Mouse (Mus musculus) liver, adult 2 months (tissue): ENCODE measurements at regions not wholly inside any gene's neighbourhood (a gene's known extent, or its start where the extent isn't known, plus 50 kb on each side); places are given as distances from the start of the nearest gene placed in this dataset.

Source experiments
- CTCF ChIP-seq: fragments of 200-500 bp; IDR thresholded peaks from 2 replicates; pipeline ENCODE4 v1.5.1; 2011; ENCODE audit warnings: low read depth, low read length, control low read depth
- POLR2A ChIP-seq: fragments of 200-500 bp; IDR thresholded peaks from 2 replicates; pipeline ENCODE4 v1.6.1; 2011; ENCODE audit warnings: low read length, control low read depth; ENCODE audit not compliant: insufficient read depth; ENCODE audit errors: extremely low read depth

DNA sequence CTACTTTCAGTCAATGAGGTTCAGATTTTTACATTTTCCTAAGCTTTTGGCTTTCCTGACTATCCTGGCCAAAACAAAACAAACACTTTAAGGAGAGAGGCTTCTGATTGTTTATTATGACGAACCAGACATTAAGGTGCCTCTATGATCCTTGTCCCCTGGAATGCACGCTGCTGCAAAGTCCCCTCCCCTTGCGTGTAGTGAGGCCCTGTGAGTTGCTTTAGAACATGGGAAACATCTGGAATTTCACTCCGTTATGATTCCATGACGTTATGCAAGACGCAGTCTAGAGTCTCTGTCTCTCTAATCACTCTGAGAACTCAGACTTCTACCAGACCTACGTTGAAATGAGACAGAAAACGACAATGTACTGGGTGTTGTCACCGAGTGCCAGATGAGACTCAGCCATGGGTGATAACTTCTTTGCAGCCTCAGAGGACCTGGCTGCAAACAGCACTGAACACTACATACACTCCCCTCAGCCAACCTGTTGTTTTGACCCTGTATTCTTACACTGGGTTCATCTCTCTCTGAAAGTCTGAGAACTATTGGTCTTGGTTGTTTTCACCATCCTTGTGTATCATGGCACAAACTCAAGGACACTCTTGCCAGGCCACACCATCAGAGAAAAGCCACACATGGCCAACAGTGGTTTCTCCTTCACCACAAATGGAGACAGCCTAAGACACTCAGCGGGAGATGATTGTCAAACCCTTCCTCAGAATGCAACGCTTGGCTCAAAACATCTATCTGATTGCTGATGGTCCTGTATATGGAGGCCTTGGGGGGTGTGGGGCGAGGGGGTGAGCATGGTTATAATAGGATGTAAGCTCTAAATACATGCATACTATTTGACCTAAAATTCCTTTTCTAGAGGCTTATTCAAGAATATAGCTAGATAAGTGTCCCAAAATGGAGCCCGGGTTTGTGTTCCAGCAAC, 236.5 kb upstream of the Klf3 start:
- no peak for TF ChIP-seq POLR2A
- no peak for TF ChIP-seq CTCF
